Mouse (Mus musculus): ENCODE results near the gene Rilpl1. TPM values are rescaled to one million over a fixed set of nuclear protein-coding genes. Genes with fewer than 3 reads are reported as not detected.
A peak's percentile ranks its signal among the peaks of the same experiment; 100 is the strongest.

Gene Rilpl1
- polyA plus RNA-seq, 1 experiment = 6.2 TPM

DNA sequence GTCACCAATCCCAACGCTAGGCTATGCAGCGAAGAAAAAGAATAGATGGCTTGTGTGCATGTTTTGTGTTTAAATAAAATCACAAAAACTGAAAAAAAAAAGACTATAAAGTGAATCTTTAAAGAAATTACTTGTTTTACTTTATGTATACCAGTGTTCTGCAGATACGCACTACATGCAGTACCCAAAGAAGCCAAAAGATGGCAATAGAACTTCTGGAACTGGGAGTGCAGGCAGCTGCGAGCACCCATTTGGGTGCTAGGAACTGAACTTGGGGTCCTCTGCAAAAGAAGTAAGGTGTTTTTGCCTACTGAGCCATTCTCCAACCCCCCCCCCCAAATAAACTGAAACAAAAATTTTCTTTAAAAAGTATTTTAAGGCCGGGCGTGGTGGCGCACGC, 8.2 kb downstream of the Rilpl1 start:
- no peak for TF ChIP-seq POLR2A (IDR thresholded peaks at IDR 0.05; ENCODE audit: borderline replicate concordance, control insufficient read depth, low read depth, low read length)
- TF ChIP-seq CTCF (IDR thresholded peaks at IDR 0.05; ENCODE audit: control insufficient read depth, insufficient read depth, low read length) = no peak
- H3K4me1 ChIP-seq (ENCODE audit: control insufficient read depth, insufficient read depth, low read length) = no peaks in the 10 kb centered on the region
- 95% methylated on average over 8 of the region's 8 CpGs for WGBS

DNA sequence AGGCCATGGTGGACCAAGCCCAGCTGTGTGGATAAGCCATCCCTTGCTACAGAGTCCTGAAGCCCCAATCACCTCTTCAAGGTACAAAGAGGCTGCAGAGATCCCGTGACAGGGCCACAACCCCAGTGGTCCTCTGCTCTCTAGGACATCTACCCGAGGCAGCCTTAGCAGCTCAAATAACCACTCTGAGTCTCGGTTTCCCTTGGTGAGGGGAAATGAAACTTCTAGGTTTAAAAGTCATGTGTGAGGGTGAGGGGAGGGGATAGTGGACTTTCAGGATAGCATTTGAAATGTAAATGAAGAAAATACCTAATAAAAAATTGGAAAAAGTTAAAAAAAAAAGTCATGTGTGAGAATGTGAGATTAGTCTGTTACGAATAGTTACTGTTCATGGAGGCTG, 9.6 kb downstream of the Rilpl1 start:
- Histone ChIP-seq H3K4me3 (replicated peaks; ENCODE audit: control insufficient read depth, low read depth, low read length) (no peak overlapping the region), H3K4me1 (ENCODE audit: control insufficient read depth, insufficient read depth, low read length) (no peaks in the 10 kb centered on the region), H3K27ac (ENCODE audit: control insufficient read depth, insufficient read depth, low read depth, low read length, poor library complexity) (no peak overlapping the region)
- no peak for TF ChIP-seq CTCF (IDR thresholded peaks at IDR 0.05; ENCODE audit: control insufficient read depth, insufficient read depth, low read length)
- TF ChIP-seq POLR2A (IDR thresholded peaks at IDR 0.05; ENCODE audit: borderline replicate concordance, control insufficient read depth, low read depth, low read length) = no peak
- 64% methylated on average over 4 of the region's 4 CpGs for WGBS

More for the DNA sequence above, 8.2 kb downstream of the Rilpl1 start:
- Histone ChIP-seq H3K4me3 (replicated peaks; ENCODE audit: control insufficient read depth, low read depth, low read length) (no peak overlapping the region), H3K27ac (ENCODE audit: control insufficient read depth, insufficient read depth, low read depth, low read length, poor library complexity) (no peak overlapping the region)

DNA sequence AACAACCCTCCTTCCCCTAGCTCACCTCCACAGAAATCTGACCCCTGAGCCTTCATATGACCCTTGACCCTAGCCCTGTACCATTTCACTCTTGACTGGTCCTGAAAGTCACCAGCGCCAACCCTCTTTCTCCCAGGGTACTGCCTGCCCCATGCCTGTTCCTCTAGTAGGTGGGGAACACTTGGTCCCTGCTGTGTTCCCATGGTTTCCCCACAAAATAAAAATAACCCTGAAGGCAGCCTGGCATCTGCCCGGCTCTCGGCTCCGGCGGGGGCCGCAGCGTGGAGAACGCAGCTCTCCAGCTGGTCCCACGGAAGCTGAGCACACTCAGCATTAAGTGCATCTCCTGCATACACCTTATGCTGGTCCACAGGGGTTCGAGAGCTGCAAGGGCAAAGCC, 12.5 kb downstream of the Rilpl1 start:
- 93% methylated on average over 10 of the region's 10 CpGs for WGBS
- H3K4me1 ChIP-seq (ENCODE audit: control insufficient read depth, insufficient read depth, low read length) = peaks cover 1% of the 10 kb centered on the region; the same call in 1 of the 2 replicates
- no peak overlapping the region for H3K27ac ChIP-seq (ENCODE audit: control insufficient read depth, insufficient read depth, low read depth, low read length, poor library complexity)
- no peak overlapping the region for H3K4me3 ChIP-seq (replicated peaks; ENCODE audit: control insufficient read depth, low read depth, low read length)
- no peak for TF ChIP-seq CTCF (IDR thresholded peaks at IDR 0.05; ENCODE audit: control insufficient read depth, insufficient read depth, low read length)
- no peak for TF ChIP-seq POLR2A (IDR thresholded peaks at IDR 0.05; ENCODE audit: borderline replicate concordance, control insufficient read depth, low read depth, low read length)

DNA sequence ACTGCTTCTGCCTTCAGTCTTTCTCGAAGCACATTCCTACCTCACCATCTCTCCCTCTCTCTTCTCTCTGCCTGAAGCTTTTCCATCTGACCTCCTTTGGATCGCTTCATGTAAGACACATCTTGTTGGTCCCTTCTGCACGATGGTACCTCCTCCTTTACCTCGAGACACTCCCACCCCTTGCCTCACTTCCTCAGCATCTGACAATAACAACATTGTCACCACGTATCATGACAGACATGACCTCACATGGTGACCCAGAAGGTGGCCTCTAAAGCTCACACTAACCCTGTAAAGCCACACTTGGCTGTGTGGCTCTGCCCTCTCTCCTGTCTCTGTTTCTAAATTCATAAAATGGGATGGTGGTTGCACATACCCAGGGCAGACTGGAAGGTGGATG, 15.4 kb downstream of the Rilpl1 start:
- 62% methylated on average over 5 of the region's 5 CpGs for WGBS
- Histone ChIP-seq H3K27ac (ENCODE audit: control insufficient read depth, insufficient read depth, low read depth, low read length, poor library complexity) (no peak overlapping the region), H3K4me1 (ENCODE audit: control insufficient read depth, insufficient read depth, low read length) (peaks cover 1% of the 10 kb centered on the region; the same call in 1 of the 2 replicates), H3K4me3 (replicated peaks; ENCODE audit: control insufficient read depth, low read depth, low read length) (no peak overlapping the region)
- TF ChIP-seq POLR2A (IDR thresholded peaks at IDR 0.05; ENCODE audit: borderline replicate concordance, control insufficient read depth, low read depth, low read length) = no peak
- TF ChIP-seq CTCF (IDR thresholded peaks at IDR 0.05; ENCODE audit: control insufficient read depth, insufficient read depth, low read length) = no peak

DNA sequence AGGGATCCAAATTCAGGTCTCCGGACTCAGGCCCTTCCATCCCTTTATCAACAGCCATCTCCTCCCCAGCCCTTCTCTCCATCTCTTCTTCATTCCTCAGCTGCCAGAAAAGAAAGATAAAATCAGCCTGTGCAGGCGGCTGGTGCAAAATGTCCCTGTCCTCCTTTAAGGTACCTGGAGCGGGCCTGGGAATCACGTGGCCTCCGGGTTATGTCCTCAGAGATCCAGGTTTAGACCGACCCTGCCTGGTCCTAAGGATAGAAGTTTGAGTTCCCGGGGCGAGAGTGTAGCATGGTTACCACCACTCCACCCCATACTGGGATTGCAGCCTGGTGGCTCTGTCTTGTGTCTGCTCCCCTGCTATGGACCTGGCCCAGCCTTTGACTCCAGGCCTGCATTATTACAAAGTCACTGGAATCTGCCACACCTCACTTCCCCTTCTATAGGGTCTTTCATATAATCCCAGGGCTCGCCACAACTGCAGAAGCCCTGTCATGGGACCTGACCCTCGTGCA, 20.6 kb downstream of the Rilpl1 start:
- 80% methylated on average over 10 of the region's 10 CpGs for WGBS
- Histone ChIP-seq H3K4me1 (ENCODE audit: control insufficient read depth, insufficient read depth, low read length) (peaks cover 3% of the 10 kb centered on the region; the same call in 1 of the 2 replicates), H3K4me3 (replicated peaks; ENCODE audit: control insufficient read depth, low read depth, low read length) (no peak overlapping the region), H3K27ac (ENCODE audit: control insufficient read depth, insufficient read depth, low read depth, low read length, poor library complexity) (no peak overlapping the region)
- TF ChIP-seq CTCF (IDR thresholded peaks at IDR 0.05; ENCODE audit: control insufficient read depth, insufficient read depth, low read length) (no peak), POLR2A (IDR thresholded peaks at IDR 0.05; ENCODE audit: borderline replicate concordance, control insufficient read depth, low read depth, low read length) (no peak)

DNA sequence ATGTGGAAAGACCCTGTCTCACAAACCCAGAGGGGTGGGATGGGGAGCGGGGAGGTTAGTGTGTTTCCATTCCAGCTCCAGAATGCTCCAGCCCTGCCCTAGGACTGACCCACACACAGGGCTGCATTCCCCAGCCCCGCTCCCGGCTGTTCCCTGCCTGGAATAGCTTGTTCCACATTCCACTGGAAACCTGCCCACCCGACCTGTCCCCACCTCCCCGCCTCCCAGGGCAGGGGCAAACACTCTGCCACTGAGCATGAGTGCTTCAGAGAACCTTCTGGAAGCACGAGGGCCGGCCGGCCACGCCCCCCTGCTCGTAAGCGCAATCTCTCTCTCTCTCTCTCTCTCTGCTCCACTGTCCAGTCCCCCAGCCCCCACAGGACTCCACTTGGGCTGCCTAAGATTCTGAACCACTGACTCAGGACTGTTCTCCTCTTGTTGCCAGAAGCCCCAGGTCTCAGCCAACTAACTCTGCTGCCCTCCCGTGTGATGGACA, 21.4 kb downstream of the Rilpl1 start:
- Histone ChIP-seq H3K4me1 (ENCODE audit: control insufficient read depth, insufficient read depth, low read length) (peaks cover 3% of the 10 kb centered on the region; the same call in 1 of the 2 replicates), H3K27ac (ENCODE audit: control insufficient read depth, insufficient read depth, low read depth, low read length, poor library complexity) (no peak overlapping the region), H3K4me3 (replicated peaks; ENCODE audit: control insufficient read depth, low read depth, low read length) (no peak overlapping the region)
- 90% methylated on average over 12 of the region's 12 CpGs for WGBS
- TF ChIP-seq CTCF (IDR thresholded peaks at IDR 0.05; ENCODE audit: control insufficient read depth, insufficient read depth, low read length) (no peak), POLR2A (IDR thresholded peaks at IDR 0.05; ENCODE audit: borderline replicate concordance, control insufficient read depth, low read depth, low read length) (no peak)

DNA sequence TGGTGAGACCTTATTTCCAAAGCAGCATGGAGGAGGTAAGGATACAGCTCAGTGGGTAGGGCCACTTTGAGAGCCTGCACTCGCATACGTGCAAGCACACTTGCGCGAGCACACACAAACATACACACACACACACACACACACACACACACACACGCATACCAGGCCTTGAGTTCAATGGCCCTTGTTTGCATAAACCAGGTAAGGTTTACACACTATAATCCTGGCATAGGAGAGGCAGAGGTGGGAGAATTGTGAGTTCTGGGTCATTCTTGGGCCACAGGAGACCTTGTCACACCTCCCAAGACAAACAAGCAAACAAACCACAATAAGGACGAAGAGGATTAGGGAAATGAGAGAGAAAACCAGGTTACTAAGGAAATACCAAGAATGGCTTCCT, 22.0 kb downstream of the Rilpl1 start:
- 86% methylated on average over 6 of the region's 6 CpGs for WGBS
- TF ChIP-seq CTCF (IDR thresholded peaks at IDR 0.05; ENCODE audit: control insufficient read depth, insufficient read depth, low read length) (no peak), POLR2A (IDR thresholded peaks at IDR 0.05; ENCODE audit: borderline replicate concordance, control insufficient read depth, low read depth, low read length) (no peak)
- Histone ChIP-seq H3K4me1 (ENCODE audit: control insufficient read depth, insufficient read depth, low read length) (peaks cover 3% of the 10 kb centered on the region; the same call in 1 of the 2 replicates), H3K4me3 (replicated peaks; ENCODE audit: control insufficient read depth, low read depth, low read length) (no peak overlapping the region), H3K27ac (ENCODE audit: control insufficient read depth, insufficient read depth, low read depth, low read length, poor library complexity) (no peak overlapping the region)

DNA sequence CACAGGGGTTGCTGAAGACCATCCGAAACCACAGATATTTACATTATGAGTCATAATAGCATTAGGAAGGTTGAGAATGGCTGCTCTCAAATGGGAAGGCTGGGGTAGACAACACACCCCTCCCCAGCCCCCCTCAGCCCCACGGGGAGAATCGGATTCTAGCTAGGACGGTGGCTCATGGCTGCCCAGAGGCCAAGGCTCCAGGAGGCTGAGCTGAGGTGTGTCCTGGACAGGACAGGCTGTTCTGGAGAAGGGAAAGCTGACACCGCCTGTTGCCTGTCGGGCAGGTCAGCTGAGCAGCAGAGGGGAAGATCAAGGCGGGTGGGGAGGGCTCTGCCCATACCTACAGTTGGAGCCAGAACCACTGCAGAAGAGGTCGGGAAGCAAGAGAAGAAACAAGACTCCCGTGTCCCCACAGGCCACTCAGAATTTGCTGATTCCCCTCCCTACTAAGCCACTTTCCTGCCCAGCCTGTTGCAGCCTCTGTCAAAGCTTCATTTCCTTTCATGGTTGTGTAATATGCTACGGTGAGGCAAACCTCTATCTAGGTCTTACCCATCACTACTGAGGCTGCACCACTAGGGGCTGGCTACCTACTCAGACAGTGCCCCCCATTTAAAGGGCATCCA, 24.3 kb downstream of the Rilpl1 start:
- H3K4me1 ChIP-seq (ENCODE audit: control insufficient read depth, insufficient read depth, low read length) = peaks cover 3% of the 10 kb centered on the region; the same call in 1 of the 2 replicates
- peak overlapping the region; percentile 76 for H3K27ac ChIP-seq (ENCODE audit: control insufficient read depth, insufficient read depth, low read depth, low read length, poor library complexity)
- 36% methylated on average over 10 of the region's 10 CpGs for WGBS
- TF ChIP-seq POLR2A (IDR thresholded peaks at IDR 0.05; ENCODE audit: borderline replicate concordance, control insufficient read depth, low read depth, low read length) = no peak
- TF ChIP-seq CTCF (IDR thresholded peaks at IDR 0.05; ENCODE audit: control insufficient read depth, insufficient read depth, low read length) = peak; percentile 32; the same call in 1 of the 2 replicates
- H3K4me3 ChIP-seq (replicated peaks; ENCODE audit: control insufficient read depth, low read depth, low read length) = peak overlapping the region; percentile 3
